Mouse (Mus musculus): ENCODE results near the gene Adam23.

DNA sequence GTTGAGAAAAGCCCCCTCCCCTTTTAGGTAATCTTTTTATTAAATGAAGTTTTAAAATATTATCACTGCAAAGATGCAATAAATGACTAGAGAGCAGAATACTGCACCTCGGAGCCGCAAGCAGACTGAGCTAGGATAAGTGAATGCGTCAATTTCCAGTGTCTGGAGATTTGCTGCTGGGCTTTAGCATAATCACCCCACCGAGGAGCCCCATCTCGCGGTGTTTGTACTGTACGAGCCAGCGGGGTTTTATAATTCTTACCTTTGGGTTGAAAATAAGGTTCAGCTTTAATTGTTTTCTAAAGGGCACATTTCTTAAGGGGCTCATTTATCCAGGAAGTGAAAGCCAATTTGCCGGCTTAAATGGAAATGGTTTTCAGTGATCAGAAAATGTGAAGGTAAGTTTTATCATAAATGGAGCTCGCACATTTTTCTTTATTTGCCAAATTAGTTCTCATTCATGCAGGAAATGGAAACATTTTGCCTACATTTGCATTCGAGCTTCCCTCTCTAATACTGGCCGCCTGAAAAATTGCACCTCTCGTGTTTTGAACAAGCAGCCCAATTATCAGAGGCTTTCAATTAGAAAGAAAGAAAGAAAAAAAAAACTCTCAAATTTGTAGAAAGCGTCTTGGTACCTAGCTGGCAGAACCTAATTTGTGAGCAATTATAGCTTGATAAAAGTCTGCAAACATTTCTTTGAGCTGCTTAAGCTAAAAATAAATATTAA lies 94.4 kb downstream of the Adam23 start:
- no peak for TF ChIP-seq CTCF (IDR thresholded peaks at IDR 0.05; ENCODE audit: insufficient read depth, low read length)
- no peak for TF ChIP-seq POLR2A (IDR thresholded peaks at IDR 0.05; ENCODE audit: borderline replicate concordance, extremely low read depth, low read depth, low read length)
